Mouse (Mus musculus) embryo, embryonic 11 days (tissue): Measurements from ENCODE around the gene Fpgs.

Experiments used
- DNase-seq: peaks from one replicate; pipeline ENCODE4 v3.0.0-alpha.2; 2015

Fpgs gene

GRCm38 (mm10) chr2:32704021-32704421, at the start of gene Fpgs:
Gene Fpgs (minus strand): TSS chr2:32704145.
- no peak for DNase-seq

GRCm38 (mm10) chr2:32752181-32752580, 48.2 kb upstream of the Fpgs start:
- peak; percentile 36 for DNase-seq

GRCm38 (mm10) chr2:32751665-32752033, 47.7 kb upstream of the Fpgs start:
- DNase-seq = no peak

GRCm38 (mm10) chr2:32750887-32751664, 47.1 kb upstream of the Fpgs start:
- peak; percentile 87 for DNase-seq

- no peak for DNase-seq
These were observed 46.3 kb upstream of the Fpgs start for GRCm38 (mm10) chr2:32750199-32750598.

GRCm38 (mm10) chr2:32749082-32749481, 45.1 kb upstream of the Fpgs start:
- DNase-seq = no peak

GRCm38 (mm10) chr2:32744272-32744982, 40.5 kb upstream of the Fpgs start:
- no peak for DNase-seq

- DNase-seq = peak; percentile 87
These were observed 38.2 kb upstream of the Fpgs start for GRCm38 (mm10) chr2:32742173-32742531.

- peak; percentile 78 for DNase-seq
These were observed 37.6 kb upstream of the Fpgs start for GRCm38 (mm10) chr2:32741273-32742172.

- no peak for DNase-seq
These were observed 36.9 kb upstream of the Fpgs start, which contains the start of gene 6330409D20Rik for GRCm38 (mm10) chr2:32740916-32741272. Gene 6330409D20Rik (minus strand): TSS chr2:32741016.

GRCm38 (mm10) chr2:32739311-32739710, 35.4 kb upstream of the Fpgs start:
- DNase-seq = no peak

- no peak for DNase-seq
These were observed 33.1 kb upstream of the Fpgs start for GRCm38 (mm10) chr2:32737008-32737407.

- no peak for DNase-seq
These were observed 32.4 kb upstream of the Fpgs start for GRCm38 (mm10) chr2:32736306-32736829.

- no peak for DNase-seq
These were observed 31.0 kb upstream of the Fpgs start for GRCm38 (mm10) chr2:32734933-32735332.

- DNase-seq = no peak
These were observed 30.5 kb upstream of the Fpgs start for GRCm38 (mm10) chr2:32734480-32734879.

- no peak for DNase-seq
These were observed 28.8 kb upstream of the Fpgs start for GRCm38 (mm10) chr2:32732695-32733094.

GRCm38 (mm10) chr2:32731911-32732310, 28.0 kb upstream of the Fpgs start:
- DNase-seq = no peak

- DNase-seq = peak; percentile 85
These were observed 26.9 kb upstream of the Fpgs start for GRCm38 (mm10) chr2:32730854-32731253.

- no peak for DNase-seq
These were observed 25.6 kb upstream of the Fpgs start for GRCm38 (mm10) chr2:32729547-32729946.

- DNase-seq = no peak
These were observed 24.5 kb upstream of the Fpgs start for GRCm38 (mm10) chr2:32728463-32728862.

- DNase-seq = peak; percentile 96
These were observed 23.5 kb upstream of the Fpgs start for GRCm38 (mm10) chr2:32727435-32727834.

GRCm38 (mm10) chr2:32724832-32725790, 21.2 kb upstream of the Fpgs start:
- DNase-seq = no peak
